Mouse (Mus musculus): ENCODE measurements around the gene Grm4.
A peak's percentile ranks its signal among the peaks of the same experiment; 100 is the strongest.

The Grm4 gene

DNA sequence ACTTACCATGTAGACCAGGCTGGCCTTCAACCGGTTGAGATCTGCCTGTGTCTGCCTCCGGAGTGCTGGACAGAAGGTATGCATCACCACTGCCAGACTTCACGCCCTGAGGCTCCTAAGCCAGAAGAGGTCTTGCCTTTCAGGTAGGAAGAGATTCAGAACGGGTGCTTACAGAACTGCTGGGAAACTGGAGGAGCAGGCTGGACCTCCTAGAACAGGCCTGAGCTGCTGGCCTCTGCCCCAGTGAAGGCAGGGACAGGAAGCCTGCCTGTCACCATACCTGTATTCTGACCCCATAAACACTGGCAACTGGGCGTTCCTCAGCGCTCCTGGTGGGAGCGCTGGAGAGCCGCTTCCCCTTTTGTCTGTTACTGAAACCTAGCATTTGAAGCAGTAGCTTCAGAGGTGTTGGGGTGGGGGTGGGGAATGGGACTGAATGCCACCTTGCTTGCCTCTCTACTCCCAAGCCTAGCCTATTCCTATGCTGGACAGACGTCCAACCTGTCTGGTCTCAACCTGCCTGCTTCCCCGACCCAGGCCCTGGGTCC is 30.3 kb upstream of the Grm4 start:
- no peak for DNase-seq (ENCODE audit: low spot score)

DNA sequence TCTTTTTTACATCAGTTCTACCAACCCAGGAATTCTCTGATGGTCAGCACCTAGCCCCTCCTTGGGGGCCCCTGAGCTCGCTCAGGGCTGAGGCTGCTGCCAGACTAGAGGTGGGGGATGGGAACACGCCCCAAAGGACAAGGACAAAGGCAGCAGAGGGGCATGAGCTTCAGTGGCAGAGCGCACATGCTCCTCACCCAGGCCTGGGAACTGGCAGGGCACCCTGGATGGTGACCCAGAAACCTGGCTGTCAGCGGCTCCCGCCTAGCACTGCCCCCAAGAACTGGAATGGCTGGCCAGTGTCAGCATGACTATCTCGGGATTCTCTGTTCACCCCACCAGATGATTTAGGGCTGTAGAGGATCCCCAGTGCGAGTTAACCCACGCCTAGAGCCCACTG is 28.0 kb upstream of the Grm4 start:
- DNase-seq (ENCODE audit: low spot score), result no peak

DNA sequence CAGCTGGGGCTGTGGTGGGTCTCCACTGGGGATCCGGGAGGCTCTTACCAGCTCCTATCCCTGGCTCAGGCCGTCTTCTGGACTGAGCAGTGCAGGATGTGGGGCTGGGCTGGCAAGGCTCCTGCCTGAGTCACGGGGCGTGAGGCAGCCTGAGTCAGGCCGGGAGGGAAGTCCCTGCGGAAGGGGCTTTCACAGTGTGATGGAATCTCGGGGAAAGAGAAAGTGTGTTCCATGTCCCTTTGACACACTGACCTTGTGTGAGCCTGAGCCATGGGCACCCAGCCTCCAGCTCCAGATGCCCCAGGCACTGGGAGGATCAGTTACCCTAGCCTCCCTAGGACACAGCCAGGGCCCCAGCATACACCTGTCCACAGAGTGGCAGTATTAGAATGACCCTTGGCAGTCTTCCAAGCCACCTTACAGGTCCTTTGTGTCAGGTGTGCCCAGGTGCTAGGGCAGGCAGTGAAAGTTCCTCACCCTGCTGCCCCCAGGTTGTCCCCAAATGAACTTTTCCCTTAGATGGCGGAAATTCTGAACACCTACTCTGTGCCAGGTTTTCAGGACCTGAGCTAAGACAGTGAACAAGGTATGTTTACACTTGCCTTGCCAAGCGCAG is 26.2 kb upstream of the Grm4 start:
- DNase-seq (ENCODE audit: low spot score), result peak; percentile 73

DNA sequence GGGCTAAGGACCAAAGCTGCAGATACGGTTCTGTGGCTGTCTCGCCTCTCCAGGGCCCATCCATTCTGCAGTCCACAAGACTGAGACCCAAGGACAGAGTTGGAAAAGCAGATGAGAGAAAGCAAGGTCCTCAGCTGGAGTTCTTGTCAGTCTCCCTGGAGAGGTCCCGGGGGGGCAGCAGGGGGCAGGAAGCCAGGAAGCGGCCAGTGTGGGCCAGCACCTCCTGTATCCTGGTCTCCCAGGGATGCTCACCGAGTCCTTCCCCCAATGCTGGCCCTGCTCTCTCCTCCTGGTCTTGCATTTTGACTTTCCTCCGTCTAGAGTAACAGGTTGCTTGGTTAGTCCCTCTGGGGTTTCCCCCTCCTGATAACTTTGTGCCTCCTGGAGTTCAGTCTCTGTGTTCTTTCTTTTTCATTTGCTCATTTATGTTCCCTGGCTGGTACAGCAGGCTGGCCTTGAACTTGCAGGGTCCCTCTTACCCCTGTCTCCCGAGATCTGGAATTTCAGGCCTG is 25.4 kb upstream of the Grm4 start:
- no peak for DNase-seq (ENCODE audit: low spot score)

DNA sequence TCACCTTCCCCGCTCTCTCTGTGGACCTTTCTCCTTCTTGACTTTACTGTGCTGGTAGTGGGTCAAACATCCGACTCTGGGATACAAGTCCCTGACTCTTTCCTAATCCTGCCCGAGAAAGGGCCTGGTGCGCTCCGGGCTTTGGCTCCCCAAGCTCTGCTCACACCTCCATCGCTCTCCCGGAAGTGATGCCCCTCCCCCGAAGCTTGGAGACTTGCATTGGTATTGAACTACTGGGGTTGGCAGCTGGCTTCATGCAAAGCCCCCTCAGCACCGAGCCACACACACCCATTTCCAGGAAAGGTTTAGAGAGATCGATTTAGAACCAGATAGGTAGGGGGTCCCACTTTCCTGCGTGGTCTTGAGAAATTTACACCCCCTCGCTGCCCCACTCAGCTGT is 24.8 kb upstream of the Grm4 start:
- peak; percentile 6 for DNase-seq (ENCODE audit: low spot score)

- no peak for DNase-seq (ENCODE audit: low spot score)
These were observed 23.3 kb upstream of the Grm4 start for GRCm38 (mm10) chr17:27544551-27544950.

DNA sequence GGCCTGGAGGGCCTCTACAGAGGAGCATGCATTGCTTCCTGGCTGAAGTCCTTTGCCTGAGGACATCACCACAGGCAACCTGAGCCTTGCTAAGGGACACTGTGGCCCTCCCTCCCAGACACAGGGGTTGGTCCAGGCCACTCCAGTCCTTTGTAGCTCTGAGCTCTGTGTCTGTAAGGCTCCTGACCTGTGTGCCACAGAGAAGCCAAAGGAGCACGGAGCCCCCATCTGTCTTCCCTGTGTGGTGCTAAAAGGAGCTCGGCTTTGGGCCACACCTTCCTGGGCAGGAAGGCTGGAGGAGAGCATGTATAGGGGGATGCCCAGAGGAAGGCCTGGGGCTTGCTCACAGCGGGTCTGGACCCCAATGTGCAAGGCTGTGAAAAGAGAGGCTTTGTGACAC is 20.8 kb upstream of the Grm4 start:
- no peak for DNase-seq (ENCODE audit: low spot score)

DNA sequence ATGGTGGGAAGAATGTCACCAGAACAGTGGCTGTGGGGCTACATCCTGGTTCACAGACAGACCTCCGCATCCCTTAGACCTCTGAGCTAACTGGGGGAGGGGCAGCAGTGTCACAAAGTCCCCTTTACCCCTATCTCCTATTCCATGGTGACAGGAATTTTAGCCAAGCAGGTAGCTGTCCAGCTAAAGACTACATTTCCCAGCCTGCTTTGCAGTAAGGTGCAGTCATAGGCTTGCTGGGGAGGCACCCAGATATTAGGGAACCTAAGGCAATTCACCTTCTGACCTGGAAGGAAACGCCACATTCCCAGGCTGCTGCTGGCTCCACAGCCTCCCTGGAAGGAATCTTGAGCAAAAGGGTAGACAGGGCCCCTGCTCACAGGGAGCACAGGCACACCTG is 20.1 kb upstream of the Grm4 start:
- DNase-seq (ENCODE audit: low spot score), result no peak

DNA sequence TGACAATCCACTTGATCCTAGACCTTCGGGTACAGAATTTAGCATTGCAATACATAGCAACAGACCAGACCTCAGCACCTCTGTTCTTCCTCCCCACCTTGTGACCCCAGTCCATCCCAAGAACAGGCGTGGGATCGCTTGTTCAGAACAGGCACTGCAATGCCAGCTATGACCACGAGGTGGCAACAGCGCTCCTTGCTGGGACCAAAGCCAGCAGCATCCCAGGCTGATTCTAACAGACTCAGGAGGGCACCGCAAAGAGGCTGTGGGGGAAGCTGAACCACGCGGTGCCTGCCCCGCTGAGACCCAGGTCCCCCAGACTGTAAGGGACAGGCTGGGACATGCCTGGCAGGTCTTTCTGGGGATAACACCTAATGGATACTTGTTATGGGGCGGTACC is 13.5 kb upstream of the Grm4 start:
- DNase-seq (ENCODE audit: low spot score), result peak; percentile 91

GRCm38 (mm10) chr17:27533354-27533753 is 12.2 kb upstream of the Grm4 start:
- no peak for DNase-seq (ENCODE audit: low spot score)

GRCm38 (mm10) chr17:27532095-27532494 is 10.9 kb upstream of the Grm4 start:
- no peak for DNase-seq (ENCODE audit: low spot score)

GRCm38 (mm10) chr17:27528767-27529166 is 7.6 kb upstream of the Grm4 start:
- DNase-seq (ENCODE audit: low spot score), result no peak

DNA sequence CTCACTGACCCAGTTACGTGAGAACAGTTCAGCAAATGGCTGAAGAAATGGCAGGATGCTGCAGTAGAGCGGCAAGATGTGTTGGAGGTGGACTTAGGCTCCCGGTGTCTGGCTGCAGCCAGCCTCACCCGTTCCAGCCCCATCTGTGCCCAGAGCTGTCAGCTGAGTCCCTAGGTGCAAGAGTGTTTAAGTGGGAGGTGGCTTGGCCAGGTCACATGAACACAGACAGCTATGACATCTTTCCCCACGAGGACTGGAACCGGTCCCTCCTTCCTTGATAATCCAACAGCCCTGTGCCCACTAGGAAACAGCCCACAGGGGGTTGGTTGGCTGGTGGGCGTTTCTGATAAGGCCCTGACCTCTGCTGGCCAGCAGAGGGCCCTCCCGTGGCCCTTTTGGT is 6.8 kb upstream of the Grm4 start:
- DNase-seq (ENCODE audit: low spot score), result no peak

DNA sequence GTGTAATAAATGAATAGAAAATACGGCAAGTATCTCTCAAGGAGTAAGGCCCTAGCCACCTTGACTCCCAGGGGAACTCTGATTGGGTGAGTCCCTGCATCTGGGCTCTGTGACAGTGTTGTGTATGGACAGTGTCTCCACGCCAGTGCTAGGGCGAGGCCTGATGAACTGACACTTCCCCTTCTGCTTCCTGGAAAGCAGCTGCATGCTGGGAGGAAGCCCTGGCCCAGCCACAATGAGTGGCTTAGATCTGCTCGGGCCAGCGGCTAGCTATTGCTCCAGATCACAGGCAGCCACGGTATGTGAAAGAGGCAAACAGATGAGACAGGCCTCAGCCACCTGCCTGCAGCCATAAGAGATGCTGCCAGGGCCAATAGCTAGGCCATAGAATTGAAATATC is 6.0 kb upstream of the Grm4 start:
- no peak for DNase-seq (ENCODE audit: low spot score)

DNA sequence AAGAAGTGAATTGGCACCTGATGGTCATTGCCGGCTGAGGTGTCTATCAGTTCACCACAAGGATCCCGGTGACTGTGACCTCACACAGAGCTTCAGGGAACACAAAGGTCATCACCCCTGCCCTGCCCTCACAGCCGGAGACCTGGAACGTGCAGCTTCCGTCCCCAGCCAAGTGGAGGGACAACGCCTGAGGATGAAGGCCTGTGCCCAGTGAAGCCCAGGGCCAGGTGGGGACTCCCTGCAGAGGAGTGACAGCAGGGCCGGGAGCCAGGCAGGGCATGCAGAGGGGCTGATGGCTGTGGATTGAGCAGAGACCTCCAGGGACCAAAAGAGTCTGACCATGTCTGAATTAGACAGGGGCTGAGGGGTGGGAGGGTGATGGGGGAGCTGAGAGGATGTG is 1.9 kb upstream of the Grm4 start:
- DNase-seq (ENCODE audit: low spot score), result no peak

DNA sequence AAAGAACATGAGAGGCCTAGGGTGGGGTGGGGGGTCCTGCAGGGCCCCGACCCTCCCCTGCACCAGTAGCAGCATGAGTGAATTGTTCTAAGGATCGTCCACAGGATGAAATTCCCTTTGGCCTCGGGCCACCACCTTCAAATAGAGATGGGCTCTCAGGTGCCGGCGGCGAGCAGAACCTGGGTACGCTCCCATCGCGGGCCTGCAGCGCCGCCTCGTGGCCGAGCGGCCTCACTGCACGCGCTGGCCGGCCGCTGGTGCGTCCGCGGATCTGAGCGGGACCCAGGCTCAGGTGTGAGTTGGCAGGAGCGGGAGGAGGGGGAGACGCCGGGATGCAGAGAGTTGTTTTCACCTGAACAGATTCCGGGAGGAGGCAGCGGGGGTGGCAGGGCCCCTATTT is 646 bp downstream of the Grm4 start:
- peak; percentile 74 for DNase-seq (ENCODE audit: low spot score)

GRCm38 (mm10) chr17:27518700-27519595 is 2.3 kb downstream of the Grm4 start:
- no peak for DNase-seq (ENCODE audit: low spot score)

DNA sequence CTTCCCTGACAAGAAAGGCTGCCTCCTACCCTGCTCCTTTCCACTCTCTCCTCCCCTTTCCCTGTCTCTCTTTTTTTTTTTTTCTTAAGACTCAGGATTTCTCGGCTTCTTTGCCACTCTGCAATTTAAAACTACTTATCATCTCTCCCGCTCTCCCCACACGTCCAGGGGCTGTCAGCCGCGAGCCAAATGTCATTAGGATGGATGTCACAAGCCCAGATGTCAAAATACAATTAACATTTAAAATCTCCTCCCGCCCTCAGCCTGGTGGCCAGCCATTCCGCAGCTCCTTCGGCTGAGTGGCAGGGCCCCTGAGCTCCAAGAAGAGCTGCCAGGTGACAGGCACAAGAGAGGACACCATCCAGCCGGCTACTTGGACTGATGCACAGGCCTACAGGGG is 2.9 kb downstream of the Grm4 start:
- peak; percentile 45 for DNase-seq (ENCODE audit: low spot score)

DNA sequence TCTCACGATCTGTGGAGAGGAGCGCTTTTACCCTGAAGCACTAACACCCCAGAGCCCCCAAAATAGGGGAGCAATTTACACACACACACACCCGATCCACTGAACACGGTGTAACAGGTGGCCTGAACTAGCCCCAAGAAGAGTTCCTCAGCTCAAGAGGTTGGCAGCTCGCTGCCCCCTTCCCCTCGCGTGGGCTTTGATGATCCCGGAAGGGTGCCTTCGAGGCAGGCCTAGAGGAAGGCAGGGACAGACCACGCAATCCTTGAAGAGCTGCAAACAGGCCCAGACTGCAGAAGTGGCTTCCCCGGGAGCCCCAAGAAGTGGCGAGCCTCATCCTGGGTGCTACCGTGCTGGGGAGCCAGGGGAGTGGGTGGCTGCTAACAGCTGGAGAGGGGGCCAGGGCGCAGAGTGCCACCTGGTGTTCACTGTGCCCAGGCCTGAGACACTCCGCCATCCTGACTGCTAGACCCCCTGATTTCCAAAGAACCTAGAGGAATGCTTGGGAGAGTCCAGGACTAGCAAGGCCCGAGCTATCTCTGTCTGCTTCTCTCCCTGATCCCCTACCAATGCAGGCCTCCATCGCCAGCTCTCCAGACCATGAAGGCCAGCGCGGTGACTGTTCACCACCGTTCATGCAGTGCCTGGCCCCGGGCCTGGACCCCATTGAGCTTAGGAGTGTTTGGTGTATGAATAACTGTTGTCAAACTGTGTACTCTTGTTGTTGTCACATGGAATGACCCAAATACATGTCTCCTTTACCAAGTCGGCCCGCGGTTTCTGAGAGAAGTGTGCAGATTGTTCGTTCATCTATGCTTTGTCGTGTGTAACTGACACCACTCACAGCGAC is 7.1 kb downstream of the Grm4 start:
- DNase-seq (ENCODE audit: low spot score), result no peak

GRCm38 (mm10) chr17:27513279-27513915 is 7.8 kb downstream of the Grm4 start:
- DNase-seq (ENCODE audit: low spot score), result no peak

DNA sequence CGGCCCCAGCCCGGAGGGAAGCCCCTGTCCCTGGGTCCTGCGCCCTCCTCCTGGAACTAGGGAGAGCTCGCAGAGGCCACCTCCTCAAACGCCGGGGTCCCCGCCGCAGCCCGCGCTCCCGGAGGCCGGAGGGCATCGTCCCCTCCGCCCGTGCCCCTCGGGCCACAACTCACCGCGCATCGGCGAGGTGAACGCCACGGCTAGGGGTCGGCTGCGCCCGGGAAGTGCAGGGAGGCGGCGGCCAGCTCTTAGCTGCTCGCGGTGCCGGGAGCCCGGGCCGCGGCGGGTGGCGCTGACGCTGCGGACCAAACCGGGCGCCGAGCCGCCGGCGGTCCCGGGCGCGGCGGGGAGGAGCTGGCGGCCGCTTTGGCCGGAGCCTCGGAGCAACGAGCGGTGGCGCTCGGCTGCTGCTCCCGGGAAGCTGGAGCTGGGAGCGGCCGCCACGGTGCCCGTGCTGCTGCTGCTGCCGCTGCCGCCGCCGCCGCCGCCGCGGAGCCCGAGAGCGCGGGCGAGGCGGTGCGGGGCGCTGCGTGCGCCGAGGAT is 8.5 kb downstream of the Grm4 start:
- DNase-seq (ENCODE audit: low spot score), result no peak

All from MN1 (cell line).